Mouse (Mus musculus): ENCODE data around the gene Gm5678. TPM values are rescaled to one million over a fixed set of nuclear protein-coding genes. Genes with fewer than 3 reads are reported as not detected.
"Not testable (repeated sequence)": the region's sequence is repeated elsewhere in the genome, so short reads cannot be mapped to it uniquely, and the experiment has no call there.

Gm5678 gene
- polyA plus RNA-seq, 2 experiments = not detected

DNA sequence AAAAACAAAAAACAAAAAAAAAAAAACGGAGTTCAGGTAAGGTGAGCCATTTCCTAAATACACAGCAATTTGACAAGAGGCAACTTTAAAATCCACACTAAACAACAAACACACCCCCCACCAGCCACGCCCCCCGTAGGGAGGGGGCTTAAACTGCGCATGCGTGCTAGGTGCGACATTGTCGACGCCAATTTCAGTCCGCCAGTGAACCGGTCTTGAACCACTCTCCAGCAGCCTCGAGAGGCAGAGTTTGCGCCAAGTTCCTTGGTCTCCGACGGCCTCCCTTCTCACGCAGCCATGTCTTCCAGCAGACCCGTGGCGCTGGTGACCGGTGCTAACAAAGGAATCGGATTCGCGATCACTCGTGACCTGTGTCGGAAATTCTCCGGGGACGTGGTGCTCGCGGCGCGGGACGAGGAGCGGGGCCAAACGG lies 20.2 kb upstream of the Gm5678 start:
- DNase-seq (ENCODE audit: low read depth in 3 of 3, low spot score in 3 of 3) = peak; percentile 69 to 70 (median 70)
- Histone ChIP-seq H3K27me3 (ENCODE audit: control insufficient read depth, insufficient read depth, low read length) (no peaks in the 10 kb centered on the region; the same call in 1 of the 2 replicates), H3K4me1 (replicated peaks; ENCODE audit: control insufficient read depth in 2 of 2, insufficient read depth in 2 of 2, low read length in 1 of 2) (peaks cover 6 to 14% of the 10 kb centered on the region in 2 experiments), H3K36me3 (replicated peaks; ENCODE audit: control insufficient read depth, insufficient read depth, low read depth) (no peaks in the 10 kb centered on the region), H3K4me2 (ENCODE audit: low read depth) (peak overlapping the region; percentile 80), H3K27ac (no peak overlapping the region), H3K9me3 (ENCODE audit: control insufficient read depth, low read length) (no peaks in the 10 kb centered on the region), H3K9ac (replicated peaks) (peak overlapping the region; percentile 69), H3K4me3 (ENCODE audit: insufficient read depth in 1 of 2, low read depth in 2 of 2, low read length in 2 of 2) (peak overlapping the region; percentile 60 to 72)
- ATAC-seq (ENCODE audit: insufficient read depth) = peak; percentile 39; the same call in 1 of the 2 replicates
- under 1% methylated on average over 32 of the region's 32 CpGs for WGBS (ENCODE audit: insufficient replicate concordance)
- TF ChIP-seq EP300 (IDR thresholded peaks at IDR 0.05; ENCODE audit: low read depth) = no peak
- TF ChIP-seq CTCF (IDR thresholded peaks at IDR 0.05; ENCODE audit: low read depth) = no peak; the same call in 1 of the 2 replicates

DNA sequence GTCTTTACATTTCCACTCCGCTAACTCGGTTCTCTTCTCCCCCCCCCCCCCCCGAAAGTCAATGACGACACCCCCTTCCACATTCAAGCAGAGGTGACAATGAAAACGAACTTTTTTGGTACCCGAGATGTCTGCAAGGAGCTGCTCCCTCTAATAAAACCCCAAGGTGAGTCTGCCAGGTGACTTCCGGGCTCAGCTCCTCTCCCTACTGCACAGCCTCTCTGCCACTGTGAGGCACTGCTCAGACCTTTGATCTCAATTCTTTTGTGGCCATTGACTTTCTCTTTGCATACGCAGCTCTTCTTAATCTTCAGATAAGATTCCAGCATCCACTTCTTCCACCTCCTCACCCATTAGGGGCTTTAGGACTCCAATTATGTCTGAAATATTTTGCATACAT lies 19.2 kb upstream of the Gm5678 start:
- H3K4me2 ChIP-seq (ENCODE audit: low read depth) = no peak overlapping the region; the same call in 1 of the 2 replicates
- no peak for TF ChIP-seq EP300 (IDR thresholded peaks at IDR 0.05; ENCODE audit: low read depth)
- no peak for TF ChIP-seq CTCF (IDR thresholded peaks at IDR 0.05; ENCODE audit: low read depth)
- no peak for DNase-seq (ENCODE audit: low read depth in 3 of 3, low spot score in 3 of 3)
- H3K27me3 ChIP-seq (ENCODE audit: control insufficient read depth, insufficient read depth, low read length) = no peaks in the 10 kb centered on the region; the same call in 1 of the 2 replicates
- no peaks in the 10 kb centered on the region for H3K9me3 ChIP-seq (ENCODE audit: control insufficient read depth, low read length)
- H3K27ac ChIP-seq = no peak overlapping the region
- no peaks in the 10 kb centered on the region for H3K36me3 ChIP-seq (replicated peaks; ENCODE audit: control insufficient read depth, insufficient read depth, low read depth)
- no peak for ATAC-seq (ENCODE audit: insufficient read depth)
- H3K4me3 ChIP-seq (ENCODE audit: insufficient read depth in 1 of 2, low read depth in 2 of 2, low read length in 2 of 2) = no peak overlapping the region
- peaks cover 6 to 12% of the 10 kb centered on the region in 2 experiments for H3K4me1 ChIP-seq (replicated peaks; ENCODE audit: control insufficient read depth in 2 of 2, insufficient read depth in 2 of 2, low read length in 1 of 2)
- 65% methylated on average over 8 of the region's 8 CpGs for WGBS (ENCODE audit: insufficient replicate concordance)
- no peak overlapping the region for H3K9ac ChIP-seq (replicated peaks)

DNA sequence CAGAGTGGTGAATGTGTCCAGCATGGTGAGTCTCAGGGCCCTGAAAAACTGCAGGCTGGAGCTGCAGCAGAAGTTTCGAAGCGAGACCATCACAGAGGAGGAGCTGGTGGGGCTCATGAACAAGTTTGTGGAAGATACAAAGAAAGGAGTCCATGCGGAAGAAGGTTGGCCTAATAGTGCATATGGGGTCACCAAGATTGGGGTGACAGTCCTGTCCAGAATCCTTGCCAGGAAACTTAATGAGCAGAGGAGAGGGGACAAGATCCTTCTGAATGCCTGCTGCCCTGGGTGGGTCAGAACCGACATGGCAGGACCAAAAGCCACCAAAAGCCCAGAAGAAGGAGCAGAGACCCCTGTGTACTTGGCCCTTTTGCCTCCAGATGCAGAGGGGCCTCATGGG lies 18.1 kb upstream of the Gm5678 start:
- no peak overlapping the region for H3K4me3 ChIP-seq (ENCODE audit: insufficient read depth in 1 of 2, low read depth in 2 of 2, low read length in 2 of 2)
- H3K36me3 ChIP-seq (replicated peaks; ENCODE audit: control insufficient read depth, insufficient read depth, low read depth) = no peaks in the 10 kb centered on the region
- WGBS (ENCODE audit: insufficient replicate concordance) = 75% methylated on average over 4 of the region's 4 CpGs
- no peak for TF ChIP-seq EP300 (IDR thresholded peaks at IDR 0.05; ENCODE audit: low read depth)
- TF ChIP-seq CTCF (IDR thresholded peaks at IDR 0.05; ENCODE audit: low read depth) = no peak
- no peak overlapping the region for H3K4me2 ChIP-seq (ENCODE audit: low read depth)
- no peak for DNase-seq (ENCODE audit: low read depth in 3 of 3, low spot score in 3 of 3)
- no peak overlapping the region for H3K9ac ChIP-seq (replicated peaks)
- ATAC-seq (ENCODE audit: insufficient read depth) = no peak
- H3K27me3 ChIP-seq (ENCODE audit: control insufficient read depth, insufficient read depth, low read length) = no peaks in the 10 kb centered on the region; the same call in 1 of the 2 replicates
- no peaks in the 10 kb centered on the region for H3K9me3 ChIP-seq (ENCODE audit: control insufficient read depth, low read length)
- H3K4me1 ChIP-seq (replicated peaks; ENCODE audit: control insufficient read depth in 2 of 2, insufficient read depth in 2 of 2, low read length in 1 of 2) = peaks cover 0 to 3% of the 10 kb centered on the region in 2 experiments; a peak in 2 of 4 replicates
- H3K27ac ChIP-seq = no peak overlapping the region

DNA sequence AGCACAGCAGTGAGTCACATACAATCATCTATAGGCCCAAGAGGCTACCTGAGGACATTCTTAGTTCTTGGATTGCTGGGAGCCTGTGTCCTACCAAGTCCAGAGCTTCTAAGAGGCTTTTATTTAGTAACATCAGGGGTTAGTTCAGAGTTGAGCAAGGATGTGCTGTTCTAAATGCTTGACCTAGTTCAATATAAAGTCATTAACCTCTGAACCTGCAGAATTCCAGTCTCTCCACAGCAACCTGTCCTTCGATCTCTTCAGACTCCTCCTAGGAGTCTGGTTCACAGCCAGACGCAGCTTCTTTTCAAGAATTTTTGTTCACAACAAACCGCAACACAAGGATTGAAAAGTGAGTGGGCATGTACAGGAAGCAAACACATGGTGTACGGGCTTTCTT lies 16.9 kb upstream of the Gm5678 start:
- ATAC-seq (ENCODE audit: insufficient read depth) (no peak), DNase-seq (ENCODE audit: low read depth in 3 of 3, low spot score in 3 of 3) (no peak)
- no peak overlapping the region for H3K27ac ChIP-seq
- H3K4me3 ChIP-seq (ENCODE audit: insufficient read depth in 1 of 2, low read depth in 2 of 2, low read length in 2 of 2) = no peak overlapping the region
- WGBS (ENCODE audit: insufficient replicate concordance) = 73% methylated on average over 4 of the region's 4 CpGs
- no peaks in the 10 kb centered on the region for H3K36me3 ChIP-seq (replicated peaks; ENCODE audit: control insufficient read depth, insufficient read depth, low read depth)
- H3K9me3 ChIP-seq (ENCODE audit: control insufficient read depth, low read length) = no peaks in the 10 kb centered on the region
- no peak overlapping the region for H3K9ac ChIP-seq (replicated peaks)
- no peak for TF ChIP-seq EP300 (IDR thresholded peaks at IDR 0.05; ENCODE audit: low read depth)
- no peak for TF ChIP-seq CTCF (IDR thresholded peaks at IDR 0.05; ENCODE audit: low read depth)
- H3K4me1 ChIP-seq (replicated peaks; ENCODE audit: control insufficient read depth in 2 of 2, insufficient read depth in 2 of 2, low read length in 1 of 2) = peaks cover 0 to 3% of the 10 kb centered on the region in 2 experiments; a peak in 2 of 4 replicates
- no peaks in the 10 kb centered on the region for H3K27me3 ChIP-seq (ENCODE audit: control insufficient read depth, insufficient read depth, low read length)
- H3K4me2 ChIP-seq (ENCODE audit: low read depth) = no peak overlapping the region

DNA sequence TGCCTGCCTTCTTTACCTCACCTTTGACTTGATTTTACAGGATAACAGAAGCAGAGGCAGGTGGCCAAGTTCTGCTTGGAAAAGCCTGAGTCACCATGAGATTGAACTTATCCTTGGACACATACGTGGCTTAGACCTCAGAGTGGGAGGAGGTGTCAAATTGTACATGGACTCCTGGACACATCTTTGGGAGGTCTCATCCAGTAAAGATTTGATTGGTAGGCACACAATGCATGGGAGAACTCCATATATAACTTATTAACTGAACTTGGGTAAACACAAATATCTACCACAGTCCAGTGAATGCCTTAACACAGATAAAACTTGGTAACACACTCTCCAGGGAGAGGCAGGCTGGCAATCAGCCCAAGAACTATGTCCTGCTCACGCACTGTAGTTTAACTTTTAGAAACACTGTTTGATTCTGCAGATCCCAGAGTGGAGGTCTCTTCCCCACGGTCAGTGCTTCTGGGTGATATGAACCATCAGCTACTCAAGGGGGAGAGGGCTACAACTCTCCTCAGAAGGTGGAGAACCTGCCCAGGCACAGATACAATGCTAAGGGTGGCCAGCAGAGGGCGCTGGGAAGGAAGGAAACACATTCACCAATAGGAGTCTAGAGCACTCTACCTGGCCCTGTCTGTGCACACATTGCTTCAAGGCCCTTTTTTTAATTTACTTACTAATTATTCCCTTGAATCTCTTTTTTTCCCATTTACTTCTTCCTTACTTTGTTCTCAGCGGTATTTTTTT lies 12.6 kb upstream of the Gm5678 start:
- no peak for TF ChIP-seq EP300 (IDR thresholded peaks at IDR 0.05; ENCODE audit: low read depth)
- TF ChIP-seq CTCF (IDR thresholded peaks at IDR 0.05; ENCODE audit: low read depth) = peak; percentile 92
- ATAC-seq (ENCODE audit: insufficient read depth) = no peak
- H3K4me2 ChIP-seq (ENCODE audit: low read depth) = no peak overlapping the region
- no peaks in the 10 kb centered on the region for H3K9me3 ChIP-seq (ENCODE audit: control insufficient read depth, low read length)
- H3K4me1 ChIP-seq (replicated peaks; ENCODE audit: control insufficient read depth in 2 of 2, insufficient read depth in 2 of 2, low read length in 1 of 2) = no peaks in the 10 kb centered on the region
- DNase-seq (ENCODE audit: low read depth in 3 of 3, low spot score in 3 of 3) = no peak
- WGBS (ENCODE audit: insufficient replicate concordance) = 19% methylated on average over 5 of the region's 5 CpGs
- H3K9ac ChIP-seq (replicated peaks) = no peak overlapping the region
- no peak overlapping the region for H3K4me3 ChIP-seq (ENCODE audit: insufficient read depth in 1 of 2, low read depth in 2 of 2, low read length in 2 of 2)
- H3K27ac ChIP-seq = no peak overlapping the region
- H3K27me3 ChIP-seq (ENCODE audit: control insufficient read depth, insufficient read depth, low read length) = no peaks in the 10 kb centered on the region
- no peaks in the 10 kb centered on the region for H3K36me3 ChIP-seq (replicated peaks; ENCODE audit: control insufficient read depth, insufficient read depth, low read depth)

DNA sequence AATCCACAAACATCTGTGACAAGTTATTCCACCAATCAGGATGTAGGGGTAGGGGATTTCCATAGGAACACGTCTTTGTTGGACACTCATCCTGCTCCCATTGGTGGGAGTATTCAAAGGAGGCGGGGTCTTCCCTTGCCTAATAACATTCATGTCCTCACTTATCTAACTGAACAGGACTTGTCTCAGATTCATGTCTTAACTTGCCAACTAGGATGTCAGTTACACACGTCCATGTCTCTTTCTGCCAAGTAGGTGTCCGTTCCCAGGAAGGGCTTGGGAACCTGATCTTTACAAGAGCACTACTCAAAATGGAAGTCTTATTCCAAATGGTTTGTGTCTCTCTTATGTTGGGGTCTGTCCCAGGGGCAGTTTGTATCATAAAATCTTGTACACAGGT lies 4.1 kb upstream of the Gm5678 start:
- not testable (repeated sequence) for H3K9me3 ChIP-seq (ENCODE audit: control insufficient read depth, low read length); H3K27me3 ChIP-seq (ENCODE audit: control insufficient read depth, insufficient read depth, low read length); H3K4me2 ChIP-seq (ENCODE audit: low read depth); ATAC-seq (ENCODE audit: insufficient read depth); H3K27ac ChIP-seq; H3K4me1 ChIP-seq (replicated peaks; ENCODE audit: control insufficient read depth in 2 of 2, insufficient read depth in 2 of 2, low read length in 1 of 2); H3K4me3 ChIP-seq (ENCODE audit: insufficient read depth in 1 of 2, low read depth in 2 of 2, low read length in 2 of 2); H3K36me3 ChIP-seq (replicated peaks; ENCODE audit: control insufficient read depth, insufficient read depth, low read depth); DNase-seq (ENCODE audit: low read depth in 3 of 3, low spot score in 3 of 3); H3K9ac ChIP-seq (replicated peaks)
- WGBS (ENCODE audit: insufficient replicate concordance) = 59% methylated on average over 4 of the region's 4 CpGs

All from liver, embryonic 14.5 days (tissue).